Mouse (Mus musculus) neural tube, embryonic 12.5 days (tissue): ENCODE data around the gene Klhdc1. TPM values are rescaled to one million over a fixed set of nuclear protein-coding genes. Genes with fewer than 3 reads are reported as not detected.

Source experiments
- ATAC-seq: fragments of 200-750 bp; cut with Nextera tagmentation; 2 replicates; pipeline ENCODE4 v1.8.0; 2017; ENCODE audit warnings: low read depth, mild to moderate bottlenecking, moderate TSS enrichment, moderate library complexity; ENCODE audit not compliant: low FRiP score
- H3K27ac ChIP-seq: fragments of 300-500 bp; sonication (generic); 2 replicates; pipeline ENCODE4 v1.5.1; 2016
- H3K27me3 ChIP-seq: fragments of 300-500 bp; sonication (generic); replicated peaks from 2 replicates; pipeline ENCODE4 v1.6.1; 2016; ENCODE audit warnings: mild to moderate bottlenecking
- H3K36me3 ChIP-seq: fragments of 300-500 bp; sonication (generic); 2 replicates; pipeline ENCODE4 v1.6.1; 2016; ENCODE audit warnings: mild to moderate bottlenecking
- H3K4me1 ChIP-seq: fragments of 300-500 bp; sonication (generic); 2 replicates; pipeline ENCODE4 v1.6.1; 2016
- H3K4me2 ChIP-seq: fragments of 300-500 bp; sonication (generic); replicated peaks from 2 replicates; pipeline ENCODE4 v1.6.1; 2016; ENCODE audit warnings: mild to moderate bottlenecking
- H3K4me3 ChIP-seq: fragments of 300-500 bp; sonication (generic); 2 replicates; pipeline ENCODE4 v1.5.1; 2016
- H3K9ac ChIP-seq: fragments of 300-500 bp; sonication (generic); 2 replicates; pipeline ENCODE4 v1.6.1; 2016; ENCODE audit warnings: mild to moderate bottlenecking
- H3K9me3 ChIP-seq: fragments of 300-500 bp; sonication (generic); 2 replicates; pipeline ENCODE4 v1.6.1; 2016; ENCODE audit warnings: mild to moderate bottlenecking
- WGBS: fragments of 180-500 bp; shearing (Covaris S2); methylation state at CpG from one replicate; pipeline ENCODE4 v1.1.7; 2016; 5-methylcytosine and 5-hydroxymethylcytosine counted together
- polyA plus RNA-seq: library from polyadenylated mRNA; unstranded; fragments of >200 nt; fragmentation: Nextera tagmentation; extraction: Ambion mirVana; gene quantifications from 2 replicates; pipeline ENCODE4 v1.2.1, GENCODE M21; 2016

Klhdc1 gene
- 5.7 TPM in 2 replicates for polyA plus RNA-seq

DNA sequence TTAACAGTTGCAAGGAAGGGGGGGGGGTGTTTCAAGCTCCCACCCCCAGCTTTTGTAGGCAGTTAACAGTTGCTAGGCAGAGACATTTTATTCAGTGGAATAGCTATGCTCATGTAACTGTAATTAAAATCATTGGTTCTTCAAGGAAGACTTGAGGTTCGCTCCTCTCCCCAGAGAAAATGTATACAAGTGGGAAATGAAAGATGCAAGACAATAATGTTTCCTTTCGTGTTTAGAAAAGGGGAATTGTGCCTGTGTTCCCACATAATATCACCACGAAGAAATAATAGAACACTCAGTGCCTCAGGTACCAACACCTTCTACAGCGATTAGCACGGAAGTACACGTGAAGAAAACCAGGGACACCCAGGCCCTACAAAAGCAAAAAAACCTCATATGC is at the start of gene Klhdc1:
Gene Klhdc1 (plus strand): TSS at position 301 of the 400 bp plus-strand sequence.
- Histone ChIP-seq H3K9me3 (no peaks in the 10 kb centered on the region), H3K27me3 (no peaks in the 10 kb centered on the region), H3K4me3 (peak within 1 kb of the TSS; percentile 61), H3K4me1 (peaks cover 9% of the 10 kb centered on the region), H3K9ac (peak within 1 kb of the TSS; percentile 77), H3K4me2 (peak within 1 kb of the TSS; percentile 75), H3K36me3 (no peaks in the 10 kb centered on the region), H3K27ac (0 out of 2 replicates have a peak within 1 kb of the TSS, but pooled peaks have one; percentile 16)
- ATAC-seq = no peak
- WGBS = 71% methylated on average over 6 of the region's 6 CpGs

DNA sequence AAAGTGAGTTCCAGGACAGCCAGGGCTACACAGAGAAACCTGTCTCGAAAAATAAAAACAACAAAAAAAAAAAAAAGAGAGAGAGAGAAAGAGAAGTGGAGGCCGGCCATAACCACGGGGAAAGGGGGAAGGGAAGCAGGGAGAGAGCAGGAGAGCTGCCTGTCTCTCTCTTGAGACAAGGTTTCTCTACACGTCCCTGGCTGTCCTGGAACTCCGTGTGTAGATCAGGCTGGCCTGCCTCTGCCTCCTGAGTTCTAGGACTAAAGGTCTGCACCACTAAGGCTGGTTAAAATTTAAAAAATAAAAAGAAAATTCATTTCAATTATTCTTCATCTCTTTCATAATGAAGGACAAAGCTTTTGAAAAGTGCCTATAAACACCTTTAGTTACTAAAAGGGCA is 49.6 kb upstream of the Klhdc1 start:
- 91% methylated on average over 5 of the region's 5 CpGs for WGBS
- Histone ChIP-seq H3K36me3 (peaks cover 20% of the 10 kb centered on the region), H3K4me3 (no peak overlapping the region)

DNA sequence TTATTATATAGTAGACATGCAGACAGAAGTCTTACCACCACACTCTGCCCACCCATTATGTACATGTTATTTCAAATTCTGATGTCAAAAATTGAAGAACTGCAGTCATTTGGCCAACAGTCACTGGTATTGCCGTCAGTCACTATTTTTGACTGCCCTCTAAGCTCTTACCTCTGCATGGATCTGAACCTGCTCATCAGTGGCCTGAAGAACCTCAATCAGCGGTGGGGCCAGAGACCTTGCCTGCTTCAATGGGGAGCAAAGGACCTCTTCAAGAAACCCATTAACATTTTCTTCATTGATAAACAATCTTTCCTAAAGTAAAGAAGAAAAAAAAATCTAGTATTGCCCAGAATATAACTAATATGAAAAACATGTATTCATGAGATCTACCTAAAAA is 48.3 kb upstream of the Klhdc1 start:
- H3K9ac ChIP-seq = no peak overlapping the region
- no peaks in the 10 kb centered on the region for H3K27me3 ChIP-seq
- H3K4me1 ChIP-seq = peaks cover 10% of the 10 kb centered on the region
- no peak overlapping the region for H3K4me2 ChIP-seq
- no peak overlapping the region for H3K4me3 ChIP-seq
- ATAC-seq = no peak
- no peak overlapping the region for H3K27ac ChIP-seq
- H3K36me3 ChIP-seq = peaks cover 20% of the 10 kb centered on the region
- WGBS = 91% methylated on average over 2 of the region's 2 CpGs
- no peaks in the 10 kb centered on the region for H3K9me3 ChIP-seq

More for the DNA sequence above, 49.6 kb upstream of the Klhdc1 start:
- Histone ChIP-seq H3K27ac (no peak overlapping the region), H3K4me1 (peaks cover 16% of the 10 kb centered on the region), H3K9ac (no peak overlapping the region), H3K4me2 (no peak overlapping the region), H3K9me3 (no peaks in the 10 kb centered on the region), H3K27me3 (no peaks in the 10 kb centered on the region)
- ATAC-seq = no peak

DNA sequence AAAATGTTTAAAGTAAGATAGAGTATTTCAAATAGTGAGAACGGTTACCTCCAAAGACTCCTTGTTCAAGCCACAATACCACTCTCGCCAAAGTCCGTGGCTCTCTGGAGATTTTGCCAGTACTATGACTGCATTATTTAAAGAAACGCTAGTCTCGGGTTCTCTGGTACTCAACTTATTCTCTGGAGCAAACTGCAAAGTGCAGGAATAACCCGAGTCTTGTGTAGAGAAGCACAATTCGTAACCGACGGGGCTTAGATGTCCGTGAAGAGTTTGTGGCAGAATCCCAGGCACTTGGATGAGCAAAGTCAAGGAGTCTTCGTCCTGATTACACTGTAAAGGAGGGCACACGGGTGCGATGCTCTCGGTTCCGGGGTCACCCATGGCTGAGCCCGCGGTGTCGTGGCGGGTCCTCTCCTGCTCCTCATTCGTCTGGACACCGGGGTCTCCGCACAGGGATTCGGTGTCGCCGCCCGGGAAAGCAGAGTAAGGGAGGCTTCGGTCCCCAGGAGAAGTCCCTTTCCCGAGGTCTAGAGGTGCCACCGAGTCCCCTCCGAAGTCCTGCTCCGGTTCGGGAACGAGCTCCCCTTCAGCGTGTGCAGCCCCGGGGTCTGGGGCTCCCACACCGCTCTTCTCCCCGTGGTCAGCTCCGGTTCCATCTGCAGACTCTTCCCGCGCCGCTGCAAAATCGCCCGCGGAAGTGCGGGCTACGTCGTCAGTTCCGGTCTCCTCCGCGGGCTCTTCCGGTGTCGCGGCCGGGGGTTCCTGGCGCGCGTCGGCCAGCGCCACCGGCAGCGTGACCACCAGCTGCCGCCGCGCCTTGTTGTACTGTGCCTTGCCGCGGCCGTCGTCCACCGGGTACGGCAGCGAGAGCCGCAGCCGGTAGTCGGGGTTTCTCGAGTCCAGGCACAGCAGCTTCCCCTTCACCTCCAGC is 44.3 kb upstream of the Klhdc1 start, which contains the start of gene Gm49383:
Gene Gm49383 (minus strand): TSS at position 661 of the 934 bp plus-strand sequence.
- Histone ChIP-seq H3K4me1 (peaks cover 24% of the 10 kb centered on the region), H3K27me3 (no peaks in the 10 kb centered on the region), H3K4me3 (peak within 1 kb of the TSS; percentile 89), H3K9ac (peak within 1 kb of the TSS; percentile 86), H3K9me3 (no peaks in the 10 kb centered on the region), H3K27ac (peak within 1 kb of the TSS; percentile 81), H3K36me3 (peaks cover 15% of the 10 kb centered on the region), H3K4me2 (peak within 1 kb of the TSS; percentile 97)
- under 1% methylated on average over 75 of the region's 75 CpGs for WGBS
- ATAC-seq = peak; percentile 86

DNA sequence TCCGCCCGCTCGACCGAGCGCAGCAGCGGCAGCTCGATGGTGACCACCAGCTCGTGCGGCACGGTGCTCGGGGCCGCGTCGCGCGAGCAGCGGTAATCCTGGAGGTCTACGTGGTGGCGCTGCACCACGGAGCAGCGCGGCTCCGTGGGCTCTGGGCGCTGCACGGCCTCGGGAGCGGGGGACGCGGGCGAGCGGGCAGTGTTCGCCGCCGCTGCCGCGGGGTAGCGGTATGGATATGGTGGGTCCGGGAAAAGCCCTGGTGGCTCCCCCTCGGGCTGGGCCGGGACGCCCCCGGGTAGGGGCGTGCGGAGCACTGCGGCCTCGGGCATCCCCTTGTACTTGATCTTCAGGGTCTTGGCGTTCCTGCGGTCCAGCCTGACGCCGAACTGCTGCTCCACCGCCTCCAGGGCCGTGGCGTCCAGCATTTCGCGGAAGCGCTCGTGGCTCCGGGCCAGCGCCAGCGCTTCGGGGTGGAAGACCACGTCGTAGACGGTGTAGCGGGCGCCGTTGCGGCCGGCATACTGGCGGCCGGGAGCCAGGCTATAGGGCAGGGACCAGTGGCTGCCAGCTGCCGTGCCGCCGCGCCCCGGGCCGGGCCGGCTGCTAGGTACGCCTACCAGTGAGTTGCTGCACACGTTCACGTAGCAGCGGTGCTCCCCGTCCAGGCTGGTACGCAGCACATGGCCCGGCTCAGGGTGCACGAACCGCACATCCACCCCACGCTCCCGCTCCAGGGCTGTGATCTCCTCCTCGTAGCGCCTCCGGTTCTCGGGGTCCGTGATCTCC is 43.4 kb upstream of the Klhdc1 start:
- Histone ChIP-seq H3K27ac (peak overlapping the region; percentile 81), H3K4me2 (peak overlapping the region; percentile 97), H3K9ac (peak overlapping the region; percentile 86), H3K4me1 (peaks cover 24% of the 10 kb centered on the region), H3K36me3 (peaks cover 21% of the 10 kb centered on the region), H3K4me3 (peak overlapping the region; percentile 89), H3K9me3 (no peaks in the 10 kb centered on the region), H3K27me3 (no peaks in the 10 kb centered on the region)
- peak; percentile 78 for ATAC-seq
- WGBS = under 1% methylated on average over 93 of the region's 94 CpGs

DNA sequence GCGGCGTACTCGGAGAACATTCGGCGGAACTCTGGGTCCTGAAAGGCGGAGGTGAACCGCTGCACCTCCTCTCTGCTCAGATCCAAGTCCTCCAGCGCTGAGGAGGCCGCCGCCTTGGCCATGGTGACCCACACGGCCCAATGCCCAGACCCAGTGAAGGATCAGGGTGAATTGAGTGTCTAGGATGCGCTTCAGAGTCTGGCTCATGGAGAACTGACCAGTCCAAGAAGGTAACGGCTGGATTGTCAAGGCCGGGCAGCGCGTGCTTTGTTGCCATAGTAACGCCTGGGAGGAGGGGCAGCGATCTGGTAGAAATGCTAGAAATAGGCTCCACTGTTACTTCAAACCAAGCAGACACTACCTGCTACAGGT is 42.8 kb upstream of the Klhdc1 start, which contains the start of gene Dnaaf2:
Gene Dnaaf2 (minus strand): TSS at position 266 of the 372 bp plus-strand sequence.
- under 1% methylated on average over 18 of the region's 18 CpGs for WGBS
- Histone ChIP-seq H3K9ac (peak within 1 kb of the TSS; percentile 86), H3K4me1 (peaks cover 24% of the 10 kb centered on the region), H3K36me3 (peaks cover 21% of the 10 kb centered on the region), H3K9me3 (no peaks in the 10 kb centered on the region), H3K4me3 (peak within 1 kb of the TSS; percentile 89), H3K27me3 (no peaks in the 10 kb centered on the region), H3K27ac (peak within 1 kb of the TSS; percentile 81), H3K4me2 (peak within 1 kb of the TSS; percentile 97)
- peak; percentile 30 for ATAC-seq

DNA sequence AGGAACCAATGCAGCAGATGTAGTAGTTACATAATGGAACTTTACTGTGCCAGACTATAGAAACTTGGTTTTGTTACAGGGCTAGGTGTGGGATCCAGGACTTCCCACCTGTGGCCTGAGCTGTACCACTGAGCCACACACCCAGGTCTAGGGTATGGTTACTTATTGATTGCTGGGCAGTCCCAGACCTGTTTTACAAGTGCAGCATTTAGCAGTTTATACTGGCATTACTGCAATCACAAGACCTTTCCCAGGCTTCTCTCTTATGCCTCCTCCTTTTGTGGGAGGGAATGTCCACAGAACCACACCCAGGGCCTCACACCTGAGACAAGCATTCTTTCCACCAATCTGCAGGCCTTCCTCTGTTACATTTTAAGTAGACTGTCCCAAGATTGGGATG is 42.0 kb upstream of the Klhdc1 start:
- Histone ChIP-seq H3K4me2 (peak overlapping the region; percentile 97), H3K27me3 (no peaks in the 10 kb centered on the region), H3K9ac (no peak overlapping the region), H3K4me3 (no peak overlapping the region), H3K27ac (no peak overlapping the region), H3K4me1 (peaks cover 24% of the 10 kb centered on the region), H3K9me3 (no peaks in the 10 kb centered on the region), H3K36me3 (peaks cover 21% of the 10 kb centered on the region)
- ATAC-seq = no peak

DNA sequence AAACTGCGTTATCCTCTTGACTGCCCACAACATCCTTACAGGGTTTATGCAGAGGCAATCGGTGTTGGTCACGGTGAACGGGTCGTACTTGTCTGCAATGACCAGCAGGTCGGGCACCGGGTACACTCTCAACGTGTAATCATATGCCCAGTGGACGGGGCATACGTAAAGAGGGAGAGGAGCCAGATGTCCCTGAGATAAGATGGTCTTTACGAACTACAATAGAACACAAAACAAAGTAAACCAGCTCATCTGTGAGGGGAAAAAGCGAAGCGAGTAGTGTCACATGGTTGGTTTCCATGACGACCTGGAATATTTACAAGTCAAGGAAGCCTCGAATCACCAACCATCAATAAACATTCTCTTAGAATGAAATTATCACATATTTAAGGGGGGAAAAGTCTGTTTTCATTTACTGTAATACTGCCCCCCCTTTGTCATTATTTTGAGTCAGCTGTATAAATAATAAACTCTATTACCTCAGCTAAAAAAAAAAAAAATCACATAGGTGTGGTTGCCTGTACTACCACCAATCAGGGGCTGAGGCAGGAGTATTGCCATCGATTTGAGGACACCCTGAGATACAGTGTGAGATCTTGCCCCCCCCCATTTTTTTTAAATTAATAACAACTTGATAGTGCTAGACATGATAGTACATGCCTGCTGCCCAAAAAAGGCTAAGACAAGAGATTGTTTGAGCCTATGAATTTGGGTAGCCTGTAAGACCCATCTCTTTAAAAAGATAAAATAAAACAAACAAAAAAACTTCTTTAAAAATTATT is 36.7 kb upstream of the Klhdc1 start, which contains the start of gene Gm49384:
Gene Gm49384 (minus strand): TSS at position 216 of the 782 bp plus-strand sequence.
- ATAC-seq = no peak; the same call in 1 of the 2 replicates
- no peak within 1 kb of the TSS for H3K27ac ChIP-seq
- WGBS = 74% methylated on average over 16 of the region's 16 CpGs
- no peaks in the 10 kb centered on the region for H3K27me3 ChIP-seq
- H3K9me3 ChIP-seq = no peaks in the 10 kb centered on the region
- H3K36me3 ChIP-seq = peaks cover 22% of the 10 kb centered on the region
- peaks cover 1% of the 10 kb centered on the region; the same call in 1 of the 2 replicates for H3K4me1 ChIP-seq
- H3K9ac ChIP-seq = no peak within 1 kb of the TSS
- no peak within 1 kb of the TSS for H3K4me2 ChIP-seq
- H3K4me3 ChIP-seq = no peak within 1 kb of the TSS

DNA sequence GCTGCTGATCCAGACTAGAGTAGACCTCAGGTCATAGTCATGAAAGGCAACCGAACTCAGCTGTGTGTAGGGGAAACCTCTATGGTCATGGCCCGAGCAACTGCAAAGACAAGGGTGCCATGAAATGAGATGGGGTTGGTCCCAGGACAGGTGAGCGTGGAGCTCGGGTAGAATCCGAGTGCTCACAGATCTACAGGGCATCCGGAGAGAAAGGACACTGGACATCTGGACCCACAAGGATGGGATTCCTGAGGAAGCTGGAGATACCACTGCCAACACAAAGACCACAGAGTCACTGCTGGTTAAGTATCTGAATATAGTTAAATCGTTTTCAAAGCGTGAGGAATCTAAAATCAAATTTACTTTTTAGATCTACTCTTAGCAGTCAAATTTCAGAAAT is 33.6 kb upstream of the Klhdc1 start:
- no peak for ATAC-seq
- H3K9me3 ChIP-seq = no peaks in the 10 kb centered on the region
- H3K27me3 ChIP-seq = no peaks in the 10 kb centered on the region
- no peak overlapping the region for H3K4me3 ChIP-seq
- H3K36me3 ChIP-seq = peaks cover 6% of the 10 kb centered on the region
- H3K4me2 ChIP-seq = no peak overlapping the region
- H3K27ac ChIP-seq = no peak overlapping the region
- 94% methylated on average over 8 of the region's 8 CpGs for WGBS
- H3K4me1 ChIP-seq = no peaks in the 10 kb centered on the region
- no peak overlapping the region for H3K9ac ChIP-seq

DNA sequence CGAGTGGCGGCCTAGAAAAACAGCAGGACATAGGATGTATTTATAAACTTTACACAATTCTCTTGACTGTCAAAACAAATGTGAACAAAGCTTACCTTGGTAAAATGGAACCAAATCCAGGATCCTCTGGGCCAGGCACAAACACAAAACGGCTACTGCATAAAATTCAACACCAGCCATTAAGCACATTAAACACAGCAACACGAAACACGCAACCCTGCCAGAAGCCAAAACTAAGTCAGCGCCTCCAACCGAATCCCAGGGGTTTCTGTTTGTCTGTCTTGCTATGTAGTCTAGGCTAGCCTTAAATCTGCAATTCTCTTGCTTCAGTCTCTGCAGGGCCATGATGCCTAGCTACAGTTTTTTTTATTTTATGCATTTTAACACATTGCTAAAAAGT is 33.0 kb upstream of the Klhdc1 start:
- WGBS = 94% methylated on average over 7 of the region's 7 CpGs
- H3K4me2 ChIP-seq = no peak overlapping the region
- peaks cover 5% of the 10 kb centered on the region for H3K36me3 ChIP-seq
- H3K9me3 ChIP-seq = no peaks in the 10 kb centered on the region
- H3K4me3 ChIP-seq = no peak overlapping the region
- no peak overlapping the region for H3K9ac ChIP-seq
- H3K27me3 ChIP-seq = no peaks in the 10 kb centered on the region
- H3K4me1 ChIP-seq = no peaks in the 10 kb centered on the region
- H3K27ac ChIP-seq = no peak overlapping the region
- no peak for ATAC-seq

DNA sequence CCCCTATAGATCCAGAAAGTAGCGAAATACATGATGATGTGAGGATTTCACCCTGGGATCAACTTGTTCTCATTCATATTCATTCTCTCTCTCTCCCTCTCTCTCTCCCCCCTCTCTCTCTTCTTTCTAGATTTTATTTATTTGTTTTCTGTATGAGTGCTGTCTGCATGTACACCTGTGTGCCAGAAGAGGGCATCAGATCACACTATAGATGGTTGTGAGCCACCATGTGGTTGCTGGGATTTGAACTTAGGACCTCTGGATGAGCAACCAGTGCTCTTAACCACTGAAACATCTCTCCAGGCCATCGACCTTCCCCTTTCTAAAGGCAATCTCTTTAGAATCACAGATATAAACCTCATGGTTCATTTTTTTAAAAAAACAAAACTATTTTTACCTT is 32.5 kb upstream of the Klhdc1 start:
- Histone ChIP-seq H3K4me1 (no peaks in the 10 kb centered on the region), H3K9me3 (no peaks in the 10 kb centered on the region), H3K36me3 (peaks cover 5% of the 10 kb centered on the region), H3K4me3 (no peak overlapping the region), H3K27ac (no peak overlapping the region), H3K9ac (no peak overlapping the region), H3K4me2 (no peak overlapping the region), H3K27me3 (no peaks in the 10 kb centered on the region)
- ATAC-seq = no peak
- 88% methylated on average over 2 of the region's 2 CpGs for WGBS
